Mouse (Mus musculus) limb, embryonic 10.5 days (tissue): ENCODE results near the gene Prkag2. TPM values are rescaled to one million over a fixed set of nuclear protein-coding genes. Genes with fewer than 3 reads are reported as not detected.
"Not testable (repeated sequence)": the region's sequence is repeated elsewhere in the genome, so short reads cannot be mapped to it uniquely, and the experiment has no call there.

Source experiments
- DNase-seq: peaks from one replicate; pipeline ENCODE4 v3.0.0-alpha.2; 2017; ENCODE audit warnings: low spot score
- H3K27ac ChIP-seq: fragments of 300-500 bp; sonication (generic); 2 replicates; pipeline ENCODE4 v1.5.1; 2016; ENCODE audit warnings: mild to moderate bottlenecking
- H3K27me3 ChIP-seq: fragments of 300-500 bp; sonication (generic); 2 replicates; pipeline ENCODE4 v1.6.1; 2016; ENCODE audit warnings: low read depth, mild to moderate bottlenecking; ENCODE audit not compliant: poor library complexity, severe bottlenecking
- H3K36me3 ChIP-seq: fragments of 300-500 bp; sonication (generic); 2 replicates; pipeline ENCODE4 v1.6.1; 2016; ENCODE audit warnings: mild to moderate bottlenecking, moderate library complexity
- H3K4me1 ChIP-seq: fragments of 300-500 bp; sonication (generic); 2 replicates; pipeline ENCODE4 v1.6.1; 2016
- H3K4me3 ChIP-seq: fragments of 300-500 bp; sonication (generic); 2 replicates; pipeline ENCODE4 v1.5.1; 2016; ENCODE audit warnings: mild to moderate bottlenecking, moderate library complexity
- H3K9me3 ChIP-seq: fragments of 300-500 bp; sonication (generic); replicated peaks from 2 replicates; pipeline ENCODE4 v1.6.1; 2016; ENCODE audit warnings: mild to moderate bottlenecking
- WGBS: fragments of 180-500 bp; shearing (Covaris S2); methylation state at CpG from one replicate; pipeline ENCODE4 v1.1.7; 2016; 5-methylcytosine and 5-hydroxymethylcytosine counted together
- polyA plus RNA-seq: library from polyadenylated mRNA; unstranded; fragments of >200 nt; fragmentation: Nextera tagmentation; extraction: Ambion mirVana; gene quantifications from 2 replicates; pipeline ENCODE4 v1.2.1, GENCODE M21; 2016

Prkag2 gene
- polyA plus RNA-seq, 1 experiment from 2014 or later: 35.1 TPM

DNA sequence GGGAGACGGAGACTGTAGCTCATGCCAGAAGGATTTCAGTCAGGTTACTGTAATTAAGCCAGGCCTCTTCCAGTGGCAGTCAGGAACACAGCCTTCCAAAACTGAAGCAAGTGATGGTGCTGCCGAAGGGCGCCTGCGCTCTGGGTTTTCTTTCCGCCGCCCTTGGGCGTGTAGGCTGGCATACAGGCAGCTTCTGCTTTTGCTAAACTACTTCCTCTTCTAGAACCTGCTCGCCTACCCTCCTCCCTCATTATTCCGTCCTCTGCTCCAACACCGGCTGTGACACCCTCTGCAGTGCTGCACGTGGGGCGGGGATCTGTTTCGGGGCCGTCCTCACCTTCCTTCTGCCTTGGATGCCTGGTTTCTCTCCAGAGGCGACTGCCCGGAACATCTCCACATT, 18.9 kb downstream of the Prkag2 start:
- no peak overlapping the region for H3K27ac ChIP-seq
- no peak for DNase-seq
- H3K4me1 ChIP-seq: peaks cover 3% of the 10 kb centered on the region; the same call in 1 of the 2 replicates
- no peaks in the 10 kb centered on the region for H3K9me3 ChIP-seq
- H3K36me3 ChIP-seq: no peaks in the 10 kb centered on the region
- 79% methylated on average over 16 of the region's 16 CpGs for WGBS
- no peak overlapping the region for H3K4me3 ChIP-seq
- H3K27me3 ChIP-seq: no peaks in the 10 kb centered on the region

- H3K4me3 ChIP-seq: no peak overlapping the region
- H3K27ac ChIP-seq: no peak overlapping the region
- no peaks in the 10 kb centered on the region for H3K36me3 ChIP-seq
- H3K4me1 ChIP-seq: peaks cover 3% of the 10 kb centered on the region; the same call in 1 of the 2 replicates
- H3K9me3 ChIP-seq: no peaks in the 10 kb centered on the region
- H3K27me3 ChIP-seq: no peaks in the 10 kb centered on the region
- DNase-seq: no peak
- WGBS: 85% methylated on average over 3 of the region's 3 CpGs
Observed at GRCm38 (mm10) chr5:25080994-25081393, 19.4 kb downstream of the Prkag2 start.

DNA sequence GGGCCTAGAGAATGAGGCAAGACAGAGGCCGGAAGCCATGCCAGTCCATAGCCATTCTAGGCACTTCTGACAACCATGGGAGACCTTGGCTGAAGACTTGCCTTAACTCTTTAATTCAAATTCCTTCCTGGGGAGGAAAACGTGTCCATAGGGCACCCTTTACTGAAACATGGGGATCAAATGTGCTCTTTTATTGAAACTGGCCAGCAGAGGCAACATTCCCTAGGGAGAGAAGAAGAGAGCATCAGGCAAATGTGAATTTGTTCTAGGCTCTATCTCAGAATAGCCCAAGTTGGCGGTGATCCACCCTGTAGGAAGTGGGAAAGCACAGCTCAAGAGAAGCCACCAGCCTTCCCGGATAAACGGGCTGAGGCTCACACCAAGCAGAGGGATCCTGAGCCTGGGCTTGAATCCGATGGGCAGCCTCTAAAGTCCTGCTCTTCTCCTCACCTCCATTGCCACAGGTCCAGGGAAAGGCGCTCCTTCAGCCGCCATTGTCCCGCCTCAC, 19.9 kb downstream of the Prkag2 start:
- H3K27me3 ChIP-seq: no peaks in the 10 kb centered on the region
- no peak for DNase-seq
- WGBS: 93% methylated on average over 9 of the region's 9 CpGs
- no peak overlapping the region for H3K4me3 ChIP-seq
- H3K4me1 ChIP-seq: peaks cover 3% of the 10 kb centered on the region; the same call in 1 of the 2 replicates
- no peaks in the 10 kb centered on the region for H3K36me3 ChIP-seq
- H3K27ac ChIP-seq: no peak overlapping the region
- H3K9me3 ChIP-seq: no peaks in the 10 kb centered on the region

DNA sequence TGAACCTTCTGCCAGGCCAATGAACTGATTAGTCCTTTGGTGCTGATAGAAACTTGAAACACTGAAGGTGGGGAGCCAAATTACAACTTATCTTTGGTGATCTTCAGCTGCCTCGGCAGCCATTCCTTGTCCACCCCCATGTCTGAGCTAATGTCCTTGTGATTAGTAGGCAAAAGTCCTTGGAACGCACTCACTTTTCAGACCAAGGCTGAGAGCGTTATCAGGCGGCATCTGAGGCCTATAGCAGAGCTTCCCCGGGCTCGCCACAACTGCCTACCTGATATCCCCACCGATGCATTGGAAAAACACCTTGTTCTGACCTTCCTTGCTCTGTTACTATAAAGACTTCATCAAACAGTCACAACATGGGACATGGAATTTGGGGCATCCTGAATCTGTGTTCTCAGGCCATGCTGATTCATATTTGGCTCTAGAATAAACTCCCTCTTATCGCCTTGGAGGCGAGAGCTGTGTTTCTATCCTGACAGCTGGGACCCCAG, 20.6 kb downstream of the Prkag2 start:
- 89% methylated on average over 9 of the region's 9 CpGs for WGBS
- no peaks in the 10 kb centered on the region for H3K9me3 ChIP-seq

GRCm38 (mm10) chr5:25077873-25078651, 22.4 kb downstream of the Prkag2 start:
- WGBS: 76% methylated on average over 8 of the region's 8 CpGs
- Histone ChIP-seq H3K27ac (no peak overlapping the region), H3K36me3 (no peaks in the 10 kb centered on the region)

More for the DNA sequence above, 20.6 kb downstream of the Prkag2 start:
- no peak overlapping the region for H3K4me3 ChIP-seq
- peaks cover 3% of the 10 kb centered on the region; the same call in 1 of the 2 replicates for H3K4me1 ChIP-seq
- H3K36me3 ChIP-seq: no peaks in the 10 kb centered on the region
- no peak for DNase-seq
- no peaks in the 10 kb centered on the region for H3K27me3 ChIP-seq
- H3K27ac ChIP-seq: no peak overlapping the region

DNA sequence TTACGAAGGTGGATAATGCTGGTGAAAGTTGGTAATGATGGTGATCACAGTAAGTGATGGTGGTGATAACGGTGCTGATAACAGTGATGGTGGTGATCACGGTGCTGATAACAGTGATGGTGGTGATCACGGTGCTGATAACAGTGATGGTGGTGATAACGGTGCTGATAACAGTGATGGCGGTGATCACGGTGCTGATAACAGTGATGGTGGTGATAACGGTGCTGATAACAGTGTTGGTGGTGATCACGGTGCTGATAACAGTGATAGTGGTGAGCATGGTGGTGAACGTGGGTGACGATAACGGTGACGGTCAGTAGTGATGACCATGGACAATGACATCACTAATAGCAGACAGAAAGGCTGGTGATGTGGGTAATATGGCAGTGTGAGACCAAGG, 23.2 kb downstream of the Prkag2 start:
- H3K36me3 ChIP-seq, DNase-seq, H3K4me1 ChIP-seq, H3K27ac ChIP-seq, H3K4me3 ChIP-seq, H3K27me3 ChIP-seq, H3K9me3 ChIP-seq: not testable (repeated sequence)
- WGBS: 95% methylated on average over 13 of the region's 13 CpGs

More at GRCm38 (mm10) chr5:25077873-25078651, 22.4 kb downstream of the Prkag2 start:
- Histone ChIP-seq H3K4me3 (no peak overlapping the region), H3K9me3 (no peaks in the 10 kb centered on the region), H3K4me1 (peaks cover 3% of the 10 kb centered on the region; the same call in 1 of the 2 replicates), H3K27me3 (no peaks in the 10 kb centered on the region)
- DNase-seq: no peak

DNA sequence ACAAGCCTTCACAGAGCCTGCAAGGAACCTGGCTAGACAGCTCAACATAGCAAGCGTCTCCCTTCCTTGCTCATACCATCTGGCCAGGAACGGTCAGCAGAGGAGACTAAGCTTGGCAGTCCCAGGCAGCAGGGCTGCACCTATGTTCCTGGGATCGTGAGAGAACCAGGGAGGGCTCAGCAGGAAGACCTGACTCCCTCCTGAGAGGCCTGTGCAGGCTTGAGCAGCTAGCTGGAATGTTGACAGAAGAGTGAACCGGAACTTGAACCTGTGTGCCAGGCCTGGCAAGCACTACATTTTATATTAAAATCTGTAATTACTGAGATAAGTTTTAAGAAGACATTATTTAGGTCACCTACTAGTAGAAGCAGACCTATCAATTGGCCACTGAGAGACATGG, 24.8 kb downstream of the Prkag2 start:
- Histone ChIP-seq H3K27me3 (no peaks in the 10 kb centered on the region), H3K9me3 (no peaks in the 10 kb centered on the region), H3K36me3 (no peaks in the 10 kb centered on the region), H3K4me1 (peaks cover 3% of the 10 kb centered on the region; the same call in 1 of the 2 replicates), H3K4me3 (no peak overlapping the region), H3K27ac (no peak overlapping the region)
- DNase-seq: no peak
- 85% methylated on average over 4 of the region's 4 CpGs for WGBS

DNA sequence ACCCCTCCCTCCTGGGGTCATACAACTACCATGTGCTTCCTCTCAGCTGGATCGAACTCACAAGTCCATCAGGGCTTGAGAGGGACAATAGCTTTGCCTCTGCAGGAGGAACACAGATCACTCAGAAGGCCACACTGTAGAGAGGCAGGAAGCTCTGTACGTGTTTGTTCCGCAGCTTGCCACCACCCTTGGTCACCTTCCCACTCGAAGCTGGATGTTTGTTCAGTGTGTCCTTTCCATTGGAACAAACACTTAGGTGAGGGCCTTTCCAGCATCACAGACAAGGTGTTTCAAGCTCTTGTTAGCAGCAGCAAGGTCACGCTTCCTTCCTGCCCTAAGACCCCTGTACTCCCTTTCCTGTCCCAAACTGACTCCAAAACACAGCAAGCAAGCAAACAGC, 30.6 kb downstream of the Prkag2 start:
- no peaks in the 10 kb centered on the region for H3K9me3 ChIP-seq
- H3K27ac ChIP-seq: 0 out of 2 replicates have a peak overlapping the region, but pooled peaks have one; percentile 0
- no peaks in the 10 kb centered on the region for H3K27me3 ChIP-seq
- H3K4me3 ChIP-seq: no peak overlapping the region
- 81% methylated on average over 5 of the region's 5 CpGs for WGBS
- peaks cover 10% of the 10 kb centered on the region; the same call in 1 of the 2 replicates for H3K4me1 ChIP-seq
- DNase-seq: no peak
- H3K36me3 ChIP-seq: no peaks in the 10 kb centered on the region

DNA sequence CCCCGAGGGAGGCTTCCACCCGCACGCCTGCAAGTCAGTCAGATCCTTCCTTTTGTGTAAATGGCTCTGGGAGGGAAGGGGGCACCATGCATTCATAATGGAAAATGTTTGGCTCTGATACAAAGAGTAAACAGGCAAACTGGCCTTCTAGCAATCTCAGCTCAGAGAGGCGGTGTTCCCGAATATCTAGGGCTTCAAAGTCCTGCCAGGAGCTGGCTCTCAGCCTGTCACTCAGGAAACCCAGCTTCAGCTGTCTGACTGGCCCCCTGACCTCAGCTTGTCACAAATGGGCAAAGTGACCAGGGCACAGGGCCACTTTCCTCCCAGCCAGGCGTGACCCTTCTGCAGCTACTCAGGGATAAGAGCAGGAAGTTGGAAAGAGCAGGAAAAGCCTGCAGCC, 33.3 kb downstream of the Prkag2 start:
- WGBS: 70% methylated on average over 6 of the region's 6 CpGs
- Histone ChIP-seq H3K4me1 (peaks cover 14% of the 10 kb centered on the region; the same call in 1 of the 2 replicates), H3K27me3 (no peaks in the 10 kb centered on the region), H3K4me3 (no peak overlapping the region), H3K27ac (peak overlapping the region; percentile 12; the same call in 1 of the 2 replicates), H3K36me3 (no peaks in the 10 kb centered on the region), H3K9me3 (no peaks in the 10 kb centered on the region)
- no peak for DNase-seq

DNA sequence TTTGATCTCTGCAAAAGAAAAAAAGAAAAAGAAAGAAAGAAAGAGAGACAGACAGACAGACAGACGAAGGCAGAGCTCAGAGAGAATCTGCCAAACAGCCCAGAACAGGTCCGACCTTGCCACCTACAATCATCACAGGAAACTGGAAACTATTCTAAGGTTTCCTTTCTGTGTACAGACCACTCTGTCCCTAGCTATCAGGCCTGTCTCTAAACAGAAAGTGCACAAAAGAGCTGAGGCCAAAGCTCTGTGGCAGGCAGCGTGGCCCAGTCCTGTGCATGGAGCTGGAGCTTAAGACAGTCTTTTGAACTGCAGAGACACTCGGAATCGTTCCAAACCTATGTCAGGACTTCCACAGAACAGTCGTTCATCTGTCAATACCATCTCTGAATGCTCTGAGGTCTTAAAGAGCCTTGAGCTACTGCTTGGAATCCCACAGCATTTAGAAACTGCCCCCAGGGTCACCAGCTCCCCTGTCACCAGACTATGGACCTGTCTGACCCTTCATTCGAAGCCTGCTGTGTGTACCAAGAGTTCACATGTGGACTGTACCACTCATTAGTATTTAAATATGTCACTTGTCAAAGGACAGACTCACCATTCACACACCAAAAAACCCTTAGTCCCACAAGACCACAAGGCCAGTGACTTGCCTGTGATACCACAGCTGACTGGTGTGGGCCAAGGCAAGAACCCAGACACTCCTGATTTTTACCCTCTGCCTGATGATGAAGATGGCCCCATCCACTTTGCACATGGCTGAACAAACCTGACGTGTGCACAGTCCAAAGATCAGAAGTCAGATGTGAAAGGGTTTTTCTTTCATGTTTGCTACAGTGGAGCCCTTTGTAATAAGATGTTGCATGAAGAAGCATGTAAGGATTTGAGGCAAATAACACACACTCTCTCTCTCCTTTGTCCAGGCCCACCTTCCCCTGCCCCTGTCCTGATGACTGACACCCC, 35.9 kb downstream of the Prkag2 start:
- peaks cover 19% of the 10 kb centered on the region for H3K4me1 ChIP-seq
- H3K4me3 ChIP-seq: no peak overlapping the region
- H3K27ac ChIP-seq: no peak overlapping the region
- no peak for DNase-seq
- H3K36me3 ChIP-seq: no peaks in the 10 kb centered on the region
- peaks cover 17% of the 10 kb centered on the region for H3K27me3 ChIP-seq
- 74% methylated on average over 8 of the region's 8 CpGs for WGBS
- no peaks in the 10 kb centered on the region for H3K9me3 ChIP-seq

- H3K36me3 ChIP-seq: no peaks in the 10 kb centered on the region
- no peaks in the 10 kb centered on the region for H3K9me3 ChIP-seq
- DNase-seq: no peak
- H3K27ac ChIP-seq: no peak overlapping the region
- 52% methylated on average over 17 of the region's 17 CpGs for WGBS
- no peak overlapping the region for H3K4me3 ChIP-seq
- peaks cover 30% of the 10 kb centered on the region for H3K27me3 ChIP-seq
- H3K4me1 ChIP-seq: peaks cover 37% of the 10 kb centered on the region
Observed at GRCm38 (mm10) chr5:25062506-25063132, 37.8 kb downstream of the Prkag2 start.
